Mouse (Mus musculus): ENCODE measurements at regions not wholly inside any gene's neighbourhood (a gene's known extent, or its start where the extent isn't known, plus 50 kb on each side); places are given as distances from the start of the nearest gene placed in this dataset.
"Not testable (repeated sequence)": the region's sequence is repeated elsewhere in the genome, so short reads cannot be mapped to it uniquely, and the experiment has no call there.

GRCm38 (mm10) chr4:29282169-29282568 is 469.2 kb downstream of the Epha7 start:
- DNase-seq (ENCODE audit: low spot score in 2 of 2): no peak

GRCm38 (mm10) chr4:29301348-29301747 is 488.4 kb downstream of the Epha7 start:
- DNase-seq (ENCODE audit: low spot score in 2 of 2): no peak

- no peak for DNase-seq (ENCODE audit: low spot score in 2 of 2)
Observed at GRCm38 (mm10) chr4:29303951-29304350, 491.0 kb downstream of the Epha7 start.

GRCm38 (mm10) chr4:29307245-29307644 is 494.3 kb downstream of the Epha7 start:
- DNase-seq (ENCODE audit: low spot score in 2 of 2): no peak

- no peak for DNase-seq (ENCODE audit: low spot score in 2 of 2)
Observed at GRCm38 (mm10) chr4:29323921-29324320, 511.0 kb downstream of the Epha7 start.

GRCm38 (mm10) chr4:29329145-29329544 is 516.2 kb downstream of the Epha7 start:
- no peak for DNase-seq (ENCODE audit: low spot score in 2 of 2)

GRCm38 (mm10) chr4:29331747-29332146 is 518.8 kb downstream of the Epha7 start:
- DNase-seq (ENCODE audit: low spot score in 2 of 2): no peak

GRCm38 (mm10) chr4:29337245-29337644 is 524.3 kb downstream of the Epha7 start:
- no peak for DNase-seq (ENCODE audit: low spot score in 2 of 2)

- no peak for DNase-seq (ENCODE audit: low spot score in 2 of 2)
Observed at GRCm38 (mm10) chr4:29362191-29362590, 549.3 kb downstream of the Epha7 start.

GRCm38 (mm10) chr4:29389282-29389681 is 576.4 kb downstream of the Epha7 start:
- no peak for DNase-seq (ENCODE audit: low spot score in 2 of 2)

GRCm38 (mm10) chr4:29390333-29390732 is 577.4 kb downstream of the Epha7 start:
- no peak for DNase-seq (ENCODE audit: low spot score in 2 of 2)

- no peak for DNase-seq (ENCODE audit: low spot score in 2 of 2)
Observed at GRCm38 (mm10) chr4:29402143-29402542, 589.2 kb downstream of the Epha7 start.

- peak in 1 of 2 experiments; percentile 31 for DNase-seq (ENCODE audit: low spot score in 2 of 2)
Observed at GRCm38 (mm10) chr4:29414616-29415015, 601.7 kb downstream of the Epha7 start.

GRCm38 (mm10) chr4:29420198-29420792 is 607.4 kb downstream of the Epha7 start:
- DNase-seq (ENCODE audit: low spot score in 2 of 2): no peak

- not testable (repeated sequence) for DNase-seq (ENCODE audit: low spot score in 2 of 2)
Observed at GRCm38 (mm10) chr4:29431493-29431892, 618.6 kb downstream of the Epha7 start.

GRCm38 (mm10) chr4:29463329-29463728 is 650.4 kb downstream of the Epha7 start:
- DNase-seq (ENCODE audit: low spot score in 2 of 2): no peak

- no peak for DNase-seq (ENCODE audit: low spot score in 2 of 2)
Observed at GRCm38 (mm10) chr4:29466315-29466714, 653.4 kb downstream of the Epha7 start.

- DNase-seq (ENCODE audit: low spot score in 2 of 2): no peak
Observed at GRCm38 (mm10) chr4:29480384-29481092, 667.6 kb downstream of the Epha7 start.

- DNase-seq (ENCODE audit: low spot score in 2 of 2): no peak
Observed at GRCm38 (mm10) chr4:29481093-29481715, 668.3 kb downstream of the Epha7 start.

- DNase-seq (ENCODE audit: low spot score in 2 of 2): no peak
Observed at GRCm38 (mm10) chr4:29482407-29482806, 669.5 kb downstream of the Epha7 start.

- DNase-seq (ENCODE audit: low spot score in 2 of 2): no peak
Observed at GRCm38 (mm10) chr4:29500844-29501243, 687.9 kb downstream of the Epha7 start.

GRCm38 (mm10) chr4:29525051-29525450 is 712.1 kb downstream of the Epha7 start:
- no peak for DNase-seq (ENCODE audit: low spot score in 2 of 2)
